Mouse (Mus musculus): Measurements from ENCODE around the gene Rpl13.

- TF ChIP-seq POLR2A (IDR thresholded peaks at IDR 0.05; ENCODE audit: low read depth, low read length) (no peak), CTCF (IDR thresholded peaks at IDR 0.05; ENCODE audit: extremely low read depth, insufficient read length, insufficient replicate concordance, low read depth, low read length) (no peak)
Measured at GRCm38 (mm10) chr8:123104046-123104767, 2.1 kb downstream of the Rpl13 start.

Measured in small intestine, adult 2 months (tissue).